Mouse (Mus musculus): ENCODE measurements around the gene Ppcs.

Ppcs gene

DNA sequence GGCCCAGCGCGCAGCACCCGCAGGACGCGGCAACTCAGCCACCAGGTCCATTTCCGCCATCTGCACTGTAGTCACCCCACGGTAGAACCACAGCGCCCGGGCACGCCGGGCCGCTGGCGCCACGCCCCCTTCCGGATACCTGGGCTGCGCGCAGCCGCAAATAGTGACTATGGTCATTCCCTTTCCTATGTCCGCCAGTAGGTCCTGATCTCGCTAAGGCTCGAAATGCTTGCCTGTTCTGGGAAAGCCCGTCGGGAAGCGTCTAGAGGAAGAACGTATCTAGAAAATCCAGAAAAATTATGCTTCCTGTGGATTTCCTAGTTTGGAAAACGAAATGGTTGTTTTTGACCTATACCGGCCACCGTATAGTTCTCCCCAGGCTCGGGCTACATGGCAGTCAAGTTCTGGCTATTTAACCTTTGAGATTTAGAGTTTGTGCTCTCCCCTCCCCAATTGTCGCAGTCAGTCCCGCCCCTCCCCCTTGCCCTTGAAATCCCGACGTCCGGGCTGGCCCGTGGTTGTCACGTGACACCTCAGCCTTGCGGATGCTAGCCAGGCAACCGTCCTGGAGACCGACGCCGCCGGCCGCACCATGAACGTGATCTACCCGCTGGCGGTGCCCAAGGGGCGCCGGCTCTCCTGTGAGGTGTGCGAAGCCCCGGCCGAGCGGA, at the start of gene Ppcs, which contains the start of gene Zmynd12:
Gene Ppcs (minus strand): TSS at position 127 of the 671 bp plus-strand sequence.
Gene Zmynd12 (plus strand): TSS at position 521 of the 671 bp plus-strand sequence.
- DNase-seq (ENCODE audit: low spot score in 2 of 2) = peak; percentile 90 to 96

DNA sequence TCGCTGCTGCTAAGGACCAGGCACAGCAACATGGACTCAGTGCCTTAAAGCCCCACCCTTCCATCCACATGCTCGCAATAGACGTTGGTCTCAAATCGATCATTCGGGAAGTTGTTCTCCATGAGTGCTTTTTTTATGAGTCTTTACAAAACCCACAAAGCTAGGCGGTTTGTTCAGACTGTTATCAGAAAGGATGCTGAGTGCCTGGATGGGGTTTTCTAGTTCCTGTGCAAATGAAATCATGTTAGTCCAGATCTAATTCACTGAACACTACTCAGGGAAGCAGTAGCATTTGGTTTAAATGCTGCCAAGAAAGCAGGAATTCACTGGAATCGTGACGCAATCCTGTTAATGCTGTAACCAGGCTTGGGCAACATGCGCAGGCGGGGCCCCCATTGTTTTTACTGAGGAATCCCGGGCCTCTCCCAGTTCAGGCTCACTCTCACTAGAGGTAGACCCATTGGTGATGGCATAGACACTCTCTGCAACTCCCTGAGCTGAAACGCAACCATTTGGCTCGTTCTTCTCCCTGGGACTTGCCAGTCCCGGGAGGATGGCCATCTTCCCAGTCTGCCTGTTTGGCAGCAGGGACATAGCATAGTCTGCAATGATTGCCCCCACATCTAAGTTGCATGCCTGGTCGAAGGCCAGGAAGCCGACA, 45.6 kb upstream of the Ppcs start:
- DNase-seq (ENCODE audit: low spot score in 2 of 2) = no peak

DNA sequence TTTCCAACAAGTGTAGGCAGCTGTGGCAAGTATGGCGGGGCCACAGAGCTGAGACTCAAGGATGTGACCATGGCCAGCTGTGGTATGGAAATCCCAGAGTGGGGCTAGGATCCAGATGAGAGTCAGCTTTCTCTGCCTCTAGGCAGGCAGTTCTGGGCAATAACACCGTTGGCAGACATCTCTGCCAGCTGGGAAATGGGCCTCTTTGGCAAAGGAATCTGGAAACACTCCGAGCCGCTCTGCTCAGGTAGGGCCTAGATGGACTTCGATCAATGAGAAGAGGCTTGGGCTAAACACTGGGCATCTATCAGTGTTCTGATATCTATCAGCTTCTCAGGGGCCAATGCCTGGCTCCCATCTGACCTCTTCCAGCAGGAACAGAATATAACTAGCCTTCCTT, 43.6 kb upstream of the Ppcs start:
- DNase-seq (ENCODE audit: low spot score in 2 of 2) = no peak

DNA sequence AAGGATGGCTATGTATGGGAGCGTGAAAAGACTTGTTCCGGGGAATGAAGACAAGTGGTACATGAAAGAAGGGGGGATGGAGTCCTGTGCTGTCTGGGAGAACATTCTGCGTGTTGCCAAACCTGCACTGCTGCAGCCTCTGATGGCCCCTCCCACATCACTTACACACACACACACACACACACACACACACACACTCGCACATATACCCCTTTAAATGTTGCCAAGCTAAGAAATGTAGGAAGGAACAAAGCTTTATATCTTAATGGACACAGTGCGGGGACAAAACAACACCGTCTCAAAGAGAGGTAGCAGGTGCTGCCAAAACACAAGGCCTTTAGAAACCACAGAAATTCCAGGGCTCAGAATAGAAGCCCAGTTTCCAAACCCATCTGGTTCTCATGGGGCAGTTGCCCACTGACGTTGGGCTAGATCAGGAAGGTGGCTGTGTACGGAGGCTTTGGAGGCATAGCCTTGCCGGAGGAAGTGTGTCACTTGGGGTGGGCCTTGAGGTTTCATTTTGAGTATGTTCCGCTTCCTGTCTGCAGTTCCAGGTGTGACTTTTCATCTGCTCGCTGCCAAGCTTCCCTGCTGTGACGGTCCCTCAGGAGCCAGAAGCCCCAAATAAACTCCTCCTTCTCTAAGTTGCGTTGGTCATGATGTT, 41.7 kb upstream of the Ppcs start:
- DNase-seq (ENCODE audit: low spot score in 2 of 2) = peak in 1 of 2 experiments; percentile 15

DNA sequence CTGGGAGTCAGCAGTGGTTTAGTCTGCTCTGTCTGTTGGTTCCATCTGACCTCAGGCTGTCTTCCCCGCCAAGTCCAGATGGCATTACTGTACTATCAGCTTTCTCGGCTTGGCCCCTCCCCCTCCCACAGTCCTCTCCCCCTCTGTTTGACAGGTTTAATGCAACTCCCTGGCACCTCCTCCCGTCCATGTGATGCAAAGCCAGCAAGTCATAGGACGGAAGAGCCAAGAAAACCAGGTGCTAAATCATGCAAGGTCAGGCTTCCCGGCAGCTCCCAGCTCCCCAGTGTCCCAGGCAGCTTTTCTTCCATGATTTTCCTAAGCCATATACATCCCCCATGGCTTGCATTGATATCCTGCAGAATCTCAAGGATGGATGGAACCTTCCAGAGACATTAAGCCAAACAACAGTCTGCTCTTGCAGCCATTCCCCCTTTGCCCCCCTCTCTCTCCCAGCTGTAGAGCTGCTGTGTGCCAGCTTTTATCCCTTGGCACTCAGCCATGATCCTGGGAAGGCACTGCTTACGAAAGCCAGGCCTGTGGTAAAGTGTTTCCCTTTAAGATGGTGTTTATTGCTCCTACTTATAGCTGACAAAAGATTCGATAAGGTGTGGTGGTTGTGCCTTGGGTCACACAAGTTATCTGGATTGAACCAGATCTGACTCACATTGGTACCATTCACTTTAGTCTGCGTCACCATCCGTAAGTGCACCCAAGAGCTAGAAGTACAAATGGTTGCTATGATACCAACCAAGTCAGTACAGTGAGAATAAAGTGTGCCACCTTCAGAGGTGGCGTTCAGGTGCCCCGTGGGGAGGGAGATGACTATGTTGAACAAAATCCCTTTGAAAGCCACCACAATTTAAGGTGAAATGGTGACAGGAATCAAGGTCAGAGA, 40.9 kb upstream of the Ppcs start:
- peak in 1 of 2 experiments; percentile 33 for DNase-seq (ENCODE audit: low spot score in 2 of 2)

DNA sequence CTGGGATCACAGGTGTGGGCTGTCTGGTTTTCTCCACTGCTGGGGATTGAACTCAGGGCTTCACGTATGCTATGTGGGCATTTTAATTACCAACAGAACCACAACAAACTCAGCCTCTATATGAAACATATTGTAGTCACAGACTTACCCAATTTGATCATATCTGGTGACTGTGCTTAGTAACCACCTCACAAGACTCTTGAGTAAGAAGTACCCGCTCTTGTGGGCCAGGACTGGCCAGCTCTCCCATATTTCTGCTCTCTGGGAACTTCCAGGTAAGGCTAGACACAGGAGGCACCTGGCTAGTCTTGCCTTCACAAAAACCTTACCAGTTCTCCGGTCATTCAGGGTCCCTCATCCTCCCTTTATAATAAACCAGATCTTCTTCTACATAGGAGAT, 40.2 kb upstream of the Ppcs start:
- no peak for DNase-seq (ENCODE audit: low spot score in 2 of 2)

DNA sequence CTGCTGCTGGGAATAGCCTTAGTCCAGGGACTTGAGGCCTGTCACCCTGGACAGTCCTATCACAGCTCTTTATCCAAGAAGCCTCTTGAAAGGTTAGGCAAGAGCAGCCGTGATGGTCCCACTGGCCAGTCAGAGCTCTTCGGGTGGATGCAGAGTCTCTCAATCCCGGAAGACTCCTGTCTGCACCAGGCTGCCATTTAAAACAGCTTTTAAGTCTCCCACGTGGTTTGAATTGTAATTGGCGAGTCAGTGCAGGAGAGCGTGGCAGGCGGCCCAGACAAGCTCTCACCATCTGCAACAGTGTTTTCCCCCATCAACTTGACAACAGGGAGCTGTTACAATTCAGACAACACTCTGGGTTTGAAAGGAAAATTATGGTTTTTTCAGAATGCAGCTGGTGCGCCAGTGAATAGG, 38.5 kb upstream of the Ppcs start:
- no peak for DNase-seq (ENCODE audit: low spot score in 2 of 2)

DNA sequence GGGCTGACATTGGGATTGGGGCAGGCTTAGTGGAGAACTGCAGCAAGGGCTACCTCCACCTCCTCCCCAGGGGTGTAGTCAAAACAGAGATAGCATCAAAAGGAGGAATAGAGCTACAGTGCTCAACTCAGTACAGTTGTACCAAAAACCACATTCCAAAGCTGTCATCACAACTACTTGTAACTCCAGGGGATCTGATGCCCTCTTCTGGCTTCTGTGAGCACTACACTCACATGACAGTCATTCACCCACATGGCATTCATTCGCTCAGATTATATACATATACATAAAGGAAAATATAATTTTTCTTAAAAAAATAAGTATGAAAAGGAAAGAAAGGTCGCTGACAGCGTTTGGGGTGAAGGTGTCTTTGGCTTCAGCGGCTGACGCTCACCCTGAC, 38.1 kb upstream of the Ppcs start:
- peak in 1 of 2 experiments; percentile 19 for DNase-seq (ENCODE audit: low spot score in 2 of 2)

DNA sequence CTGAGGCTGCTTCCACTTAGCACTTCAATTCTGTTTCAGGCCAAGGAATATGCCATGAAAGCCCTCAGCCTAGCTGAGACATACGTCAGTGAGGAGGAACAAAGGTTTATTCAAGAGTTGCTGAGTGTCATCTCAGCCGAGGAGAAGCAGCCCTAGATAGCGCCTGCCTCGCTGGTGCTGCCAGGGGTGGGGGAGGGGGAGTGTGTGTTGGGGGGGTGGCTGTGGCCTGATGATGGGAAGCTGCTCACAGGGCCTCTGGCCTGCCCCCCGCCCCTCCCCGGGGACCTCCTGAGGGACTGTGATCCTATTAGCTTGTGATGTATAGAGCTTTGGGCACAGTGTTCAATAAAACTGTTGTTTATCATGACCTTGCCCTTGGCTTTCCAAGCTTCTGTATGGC, 31.3 kb upstream of the Ppcs start:
- no peak for DNase-seq (ENCODE audit: low spot score in 2 of 2)

DNA sequence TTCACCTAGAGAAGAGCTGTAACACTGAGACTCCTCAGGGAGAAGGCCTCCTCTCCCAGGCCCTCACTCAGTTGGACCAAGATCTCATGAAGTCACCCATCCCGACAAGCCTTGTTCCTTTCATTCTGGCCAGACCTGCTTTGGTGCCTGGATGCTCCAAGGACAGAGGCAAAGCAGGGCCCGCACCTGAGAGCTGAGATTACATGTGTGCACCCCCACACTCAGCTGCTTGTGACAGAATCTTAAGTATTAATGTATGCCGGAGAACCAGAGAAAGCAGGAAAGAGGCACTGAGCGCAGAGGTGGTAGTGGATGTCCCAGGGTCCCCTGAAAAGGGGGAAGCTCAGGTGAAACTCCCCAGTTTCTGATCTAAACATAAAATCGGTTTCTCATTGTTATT, 30.9 kb upstream of the Ppcs start:
- no peak for DNase-seq (ENCODE audit: low spot score in 2 of 2)

DNA sequence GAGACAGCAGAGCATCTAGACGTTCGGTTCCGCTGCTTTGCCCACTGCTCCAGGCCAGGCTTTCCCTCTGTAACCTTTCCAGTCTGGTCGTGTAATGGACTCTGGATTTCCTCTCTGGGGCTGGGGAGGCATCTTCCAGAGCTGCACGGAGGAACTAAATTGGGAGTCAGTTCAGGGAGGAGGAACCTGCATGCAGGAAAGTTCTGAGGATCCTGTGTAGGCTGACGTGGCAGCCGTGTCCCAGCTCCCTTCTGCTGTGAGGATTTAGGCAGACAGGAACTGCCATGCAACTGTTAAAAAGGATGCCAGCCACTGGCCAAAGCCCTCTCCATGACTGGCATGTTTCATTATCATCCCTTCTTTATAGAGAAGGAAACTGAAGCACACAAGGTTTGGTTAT, 28.2 kb upstream of the Ppcs start:
- no peak for DNase-seq (ENCODE audit: low spot score in 2 of 2)

DNA sequence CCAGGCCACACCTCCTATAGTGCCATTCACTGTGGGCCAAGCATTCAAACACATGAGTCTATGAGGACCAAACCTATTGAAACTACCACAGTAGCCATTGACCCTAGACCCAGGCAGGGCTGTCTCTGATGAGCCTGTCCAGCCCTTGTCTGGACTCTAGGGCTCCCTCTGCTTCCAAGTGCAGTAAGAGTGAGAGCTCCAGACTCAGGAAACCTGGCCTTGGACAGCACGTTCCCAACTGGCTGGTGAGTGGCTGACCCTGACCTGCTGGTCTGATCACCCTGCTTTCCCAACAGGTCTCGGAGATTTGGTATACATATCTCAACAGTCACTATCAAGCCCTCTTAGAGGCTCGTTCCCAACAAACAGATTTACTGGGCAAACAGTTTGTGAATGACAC, 25.6 kb upstream of the Ppcs start:
- DNase-seq (ENCODE audit: low spot score in 2 of 2) = no peak

DNA sequence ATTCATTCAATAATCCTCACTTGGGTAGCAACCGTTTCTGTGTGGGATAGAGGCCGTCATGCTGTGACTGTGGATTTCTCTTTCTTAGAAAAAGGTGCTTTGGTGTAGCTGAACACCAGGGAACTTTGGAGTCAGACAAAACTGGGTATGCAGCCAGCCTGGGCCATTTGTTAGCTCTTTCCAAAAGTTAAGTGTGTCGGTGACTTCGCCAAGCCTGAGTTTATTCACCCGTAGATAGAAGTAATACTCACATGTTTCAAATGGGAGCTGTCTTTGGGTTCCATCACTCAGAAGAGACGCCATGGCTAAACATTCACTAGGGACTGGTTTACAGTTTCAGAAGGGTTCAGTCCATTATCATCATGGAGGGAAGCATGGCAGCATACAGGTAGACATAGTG, 25.0 kb upstream of the Ppcs start:
- no peak for DNase-seq (ENCODE audit: low spot score in 2 of 2)

DNA sequence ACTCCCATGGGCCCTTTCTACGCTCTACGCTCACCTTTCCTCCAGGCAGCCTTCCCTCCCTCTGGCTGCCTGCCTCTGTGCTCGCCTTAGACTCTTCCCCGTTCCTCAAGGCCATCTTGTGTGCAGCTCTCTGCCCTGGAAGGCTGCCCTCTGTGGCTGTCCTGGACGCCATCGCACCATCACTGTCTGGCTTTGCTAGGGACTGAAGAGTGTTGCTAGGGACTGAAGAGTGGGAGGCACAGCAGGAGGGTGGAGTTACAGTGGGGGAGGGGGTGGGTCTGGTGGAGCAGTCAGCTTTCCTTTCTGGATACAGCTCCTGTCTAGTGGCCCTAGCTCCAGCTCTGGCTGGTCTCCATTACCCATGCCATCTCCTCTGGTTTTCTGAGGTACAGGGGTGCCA, 20.3 kb upstream of the Ppcs start:
- DNase-seq (ENCODE audit: low spot score in 2 of 2) = no peak

DNA sequence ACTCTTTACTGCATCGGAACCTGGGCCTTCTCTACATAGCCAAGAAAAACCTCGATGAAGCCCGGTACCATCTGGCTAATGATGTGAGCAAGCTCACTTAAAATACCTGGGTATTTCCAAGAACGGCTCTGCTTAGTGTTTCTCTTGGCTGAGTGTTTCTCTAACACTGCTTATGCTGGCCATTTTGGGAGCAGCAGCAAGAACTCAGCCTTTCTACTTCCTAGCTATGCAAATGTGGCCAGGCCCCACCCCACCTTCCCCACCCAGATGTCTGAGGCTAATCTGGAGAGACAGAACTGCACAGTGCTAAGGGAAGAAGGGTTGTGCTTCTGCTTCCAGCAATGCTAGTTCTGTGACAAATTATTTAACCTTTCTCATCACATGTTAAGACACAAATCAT, 19.6 kb upstream of the Ppcs start:
- no peak for DNase-seq (ENCODE audit: low spot score in 2 of 2)

DNA sequence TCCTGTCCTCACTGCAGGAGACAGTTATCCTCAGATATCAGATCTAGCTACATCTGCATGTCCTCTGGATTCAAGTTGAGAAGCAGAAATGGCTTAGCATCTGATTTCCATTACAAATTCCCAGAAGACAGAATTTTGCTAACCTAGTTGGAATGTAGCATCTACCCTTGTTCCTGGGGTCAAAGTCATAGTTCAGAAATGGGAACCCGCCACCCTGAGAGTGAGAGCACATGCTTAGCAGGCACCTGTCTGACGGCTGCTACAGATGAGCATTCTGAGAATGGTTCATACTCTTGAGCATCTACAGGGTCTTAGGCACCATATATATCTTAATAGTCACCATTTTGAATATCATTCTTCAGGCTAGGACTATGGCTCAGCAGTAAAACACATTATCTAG, 15.7 kb upstream of the Ppcs start:
- no peak for DNase-seq (ENCODE audit: low spot score in 2 of 2)

DNA sequence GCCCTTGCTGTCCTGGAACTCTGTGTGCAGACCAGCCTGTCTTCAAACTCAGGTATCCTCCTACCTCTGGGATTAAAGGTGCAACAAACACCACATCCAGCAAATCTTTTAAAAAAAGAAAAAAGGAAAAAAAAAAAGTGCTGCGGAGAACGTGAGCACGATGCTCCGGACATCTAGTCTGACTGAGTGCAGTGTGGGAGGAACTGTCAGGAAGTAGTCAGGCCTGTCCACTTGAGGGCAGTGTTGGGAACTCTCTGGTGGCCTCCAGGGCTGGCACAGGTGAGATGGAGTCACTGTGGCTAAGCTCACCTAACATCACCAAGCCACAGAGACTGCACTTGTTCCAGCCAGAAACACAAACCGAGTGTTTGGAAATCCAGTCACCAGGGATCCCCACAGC, 8.5 kb upstream of the Ppcs start:
- peak; percentile 66 to 84 for DNase-seq (ENCODE audit: low spot score in 2 of 2)

DNA sequence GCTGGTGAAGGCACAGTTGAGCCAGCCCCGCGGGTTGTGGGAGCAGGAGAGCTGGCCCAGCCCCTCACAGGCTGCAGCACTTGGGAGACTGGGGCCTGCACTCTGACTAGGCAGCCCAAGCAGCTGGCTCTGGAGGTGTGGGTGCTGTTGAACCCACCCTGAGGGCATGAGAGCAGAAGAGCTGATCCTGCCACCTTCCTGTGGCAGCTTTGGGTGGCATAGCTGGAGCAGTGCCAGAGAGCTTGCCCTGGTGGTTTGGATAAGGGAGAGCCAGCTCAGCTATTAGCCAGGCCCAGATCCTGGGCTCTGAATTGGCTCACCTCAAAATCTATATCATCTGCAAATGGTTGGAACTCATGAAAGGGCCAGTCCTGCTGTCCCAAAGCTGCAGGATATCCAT, 5.5 kb upstream of the Ppcs start:
- DNase-seq (ENCODE audit: low spot score in 2 of 2) = peak; percentile 91 to 94

DNA sequence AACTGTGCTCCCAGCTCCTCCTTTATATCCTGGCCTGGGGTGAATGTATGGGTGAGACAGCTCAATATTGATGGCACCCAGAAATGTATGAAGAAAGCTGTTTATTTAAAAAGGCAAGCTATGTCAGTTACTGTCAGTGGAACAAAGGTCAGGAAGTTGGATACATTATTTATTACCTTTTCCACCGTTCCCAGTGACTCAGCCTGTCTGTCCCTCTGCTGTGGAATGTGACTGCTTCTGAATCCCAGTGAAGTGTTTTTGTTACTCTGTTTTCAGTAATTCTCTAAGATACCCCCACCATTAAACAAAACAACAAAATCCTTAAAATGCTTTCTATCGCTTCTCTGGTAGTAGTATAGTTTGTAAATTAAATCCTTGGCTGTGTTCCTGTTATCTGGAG, 3.4 kb upstream of the Ppcs start:
- no peak for DNase-seq (ENCODE audit: low spot score in 2 of 2)

DNA sequence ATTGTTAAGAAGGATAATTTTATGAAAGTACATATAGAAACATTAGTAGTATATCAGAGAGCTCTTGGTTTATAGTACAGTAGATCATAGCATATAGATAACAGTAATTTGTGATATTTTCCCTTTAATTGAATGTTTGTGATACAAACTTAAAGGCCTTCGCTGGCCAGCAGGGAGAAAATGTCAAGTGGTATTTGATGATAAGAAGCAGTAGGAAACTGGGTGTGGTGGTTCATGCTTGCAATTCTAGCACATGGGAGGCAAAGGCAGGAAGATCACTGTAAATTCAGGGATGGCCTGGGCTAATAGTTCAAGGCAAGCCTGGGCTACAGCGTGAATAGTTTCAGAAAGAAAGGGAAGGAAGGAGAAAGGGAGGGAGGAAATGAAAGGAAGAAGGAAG, 2.9 kb upstream of the Ppcs start:
- DNase-seq (ENCODE audit: low spot score in 2 of 2) = peak in 1 of 2 experiments; percentile 41

DNA sequence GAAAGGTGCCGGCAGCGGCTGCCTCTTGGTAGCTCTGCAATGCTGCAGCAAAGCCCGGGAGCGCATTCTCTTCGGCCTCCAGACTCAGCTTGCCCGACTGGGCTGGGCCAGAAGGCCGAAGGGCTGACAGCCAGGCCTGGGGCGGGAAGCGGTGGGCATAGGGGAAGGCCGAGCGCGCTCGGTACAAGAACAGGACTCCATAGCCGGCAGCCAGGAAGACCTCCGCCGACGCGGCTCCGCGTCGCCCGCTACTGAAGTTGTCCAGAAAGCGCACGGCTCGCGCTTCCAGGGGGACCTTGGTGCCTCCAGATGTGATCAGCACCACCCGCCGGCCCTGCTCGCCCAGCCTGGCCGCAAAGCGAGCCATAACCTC, 313 bp downstream of the Ppcs start:
- peak in 1 of 2 experiments; percentile 41 for DNase-seq (ENCODE audit: low spot score in 2 of 2)

DNA sequence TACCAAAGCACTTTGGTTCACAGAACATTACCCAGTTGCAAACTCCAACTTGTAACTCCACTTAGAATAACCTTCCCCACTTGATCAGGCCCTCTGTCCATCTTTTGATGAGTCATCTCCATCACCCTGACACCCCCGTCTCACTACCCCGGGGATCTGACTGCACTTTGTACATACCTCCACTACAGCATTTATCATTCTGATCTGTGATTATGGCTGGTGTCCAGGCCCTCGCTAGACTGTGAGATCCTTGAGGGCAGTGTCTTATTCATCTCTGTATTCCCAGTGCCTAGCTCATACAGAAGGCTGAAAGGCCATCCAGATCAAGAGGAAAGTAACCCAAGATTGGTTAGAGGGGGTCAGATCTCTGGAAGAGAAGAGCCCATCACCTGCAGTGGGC, 1.0 kb downstream of the Ppcs start:
- DNase-seq (ENCODE audit: low spot score in 2 of 2) = no peak

All from spleen, postnatal 4 days (tissue).